Mouse (Mus musculus) erythroblast, embryonic 14.5 days (primary cell): Measurements from ENCODE around the gene Fgfr2. TPM values are rescaled to one million over a fixed set of nuclear protein-coding genes. Genes with fewer than 3 reads are reported as not detected.
A peak's percentile ranks its signal among the peaks of the same experiment; 100 is the strongest.

Experiments used
- H3K27me3 ChIP-seq: 2 replicates; pipeline ENCODE4 v1.6.1; 2012; ENCODE audit warnings: inconsistent platforms; ENCODE audit not compliant: control insufficient read depth
- H3K36me3 ChIP-seq: 2 replicates; pipeline ENCODE4 v1.6.1; 2012; ENCODE audit warnings: mild to moderate bottlenecking, inconsistent platforms; ENCODE audit not compliant: control insufficient read depth
- H3K4me1 ChIP-seq: 2 replicates; pipeline ENCODE4 v1.6.1; 2012; ENCODE audit warnings: inconsistent platforms; ENCODE audit not compliant: control insufficient read depth
- H3K4me3 ChIP-seq: replicated peaks from 2 replicates; pipeline ENCODE3; 2012; ENCODE audit warnings: moderate library complexity, mild to moderate bottlenecking, inconsistent platforms
- H3K9me3 ChIP-seq: 2 replicates; pipeline ENCODE4 v1.6.1; 2012; ENCODE audit warnings: low read length, inconsistent platforms, mixed read lengths; ENCODE audit not compliant: control insufficient read depth
- GATA1 ChIP-seq: IDR thresholded peaks from 2 replicates; pipeline ENCODE4 v1.6.1; 2012; ENCODE audit warnings: low read length, inconsistent platforms, mixed read lengths
- TAL1 ChIP-seq: IDR thresholded peaks from 3 replicates; pipeline ENCODE4 v1.6.1; 2012; ENCODE audit warnings: low read length, inconsistent platforms, mixed read lengths
- polyA plus RNA-seq: library from polyadenylated mRNA; stranded (reverse); fragments of >175 nt; gene quantifications from 2 replicates; pipeline ENCODE4 v1.2.3, GENCODE M21; 2012

Gene Fgfr2
- polyA plus RNA-seq, 1 experiment: not detected

GRCm38 (mm10) chr7:132776338-132777111 lies 346.6 kb downstream of the Fgfr2 start:
- TF ChIP-seq TAL1 (no peak), GATA1 (no peak)
- Histone ChIP-seq H3K4me1 (peaks cover 98% of the 10 kb centered on the region), H3K4me3 (peak overlapping the region; percentile 70), H3K36me3 (peaks cover 82% of the 10 kb centered on the region), H3K27me3 (no peaks in the 10 kb centered on the region), H3K9me3 (no peaks in the 10 kb centered on the region)

GRCm38 (mm10) chr7:132775922-132776321 lies 347.2 kb downstream of the Fgfr2 start:
- Histone ChIP-seq H3K4me1 (peaks cover 97% of the 10 kb centered on the region), H3K4me3 (peak overlapping the region; percentile 70), H3K27me3 (no peaks in the 10 kb centered on the region), H3K36me3 (peaks cover 88% of the 10 kb centered on the region), H3K9me3 (no peaks in the 10 kb centered on the region)
- TF ChIP-seq GATA1: no peak
- TF ChIP-seq TAL1: no peak

- no peak for TF ChIP-seq TAL1
- TF ChIP-seq GATA1: no peak
- Histone ChIP-seq H3K27me3 (no peaks in the 10 kb centered on the region), H3K4me1 (peaks cover 97% of the 10 kb centered on the region), H3K4me3 (peak overlapping the region; percentile 70), H3K9me3 (no peaks in the 10 kb centered on the region), H3K36me3 (peaks cover 90% of the 10 kb centered on the region)
These were observed 347.8 kb downstream of the Fgfr2 start for GRCm38 (mm10) chr7:132775333-132775732.

- TF ChIP-seq TAL1 (no peak), GATA1 (no peak)
- Histone ChIP-seq H3K9me3 (no peaks in the 10 kb centered on the region), H3K4me3 (peak overlapping the region; percentile 70), H3K36me3 (peaks cover 99% of the 10 kb centered on the region), H3K4me1 (peaks cover 97% of the 10 kb centered on the region), H3K27me3 (no peaks in the 10 kb centered on the region)
These were observed 350.0 kb downstream of the Fgfr2 start for GRCm38 (mm10) chr7:132773011-132773705.

GRCm38 (mm10) chr7:132772440-132772839 lies 350.7 kb downstream of the Fgfr2 start:
- Histone ChIP-seq H3K4me1 (peaks cover 97% of the 10 kb centered on the region), H3K9me3 (no peaks in the 10 kb centered on the region), H3K4me3 (peak overlapping the region; percentile 70), H3K36me3 (peaks cover 100% of the 10 kb centered on the region), H3K27me3 (no peaks in the 10 kb centered on the region)
- TF ChIP-seq TAL1 (peak; percentile 93), GATA1 (peak; percentile 87)

- Histone ChIP-seq H3K4me3 (peak overlapping the region; percentile 60), H3K27me3 (no peaks in the 10 kb centered on the region), H3K4me1 (peaks cover 99% of the 10 kb centered on the region), H3K9me3 (no peaks in the 10 kb centered on the region), H3K36me3 (peaks cover 100% of the 10 kb centered on the region)
- TF ChIP-seq GATA1: no peak; the same call in 1 of the 2 replicates
- no peak for TF ChIP-seq TAL1
These were observed 354.4 kb downstream of the Fgfr2 start for GRCm38 (mm10) chr7:132768498-132769344.

- Histone ChIP-seq H3K27me3 (no peaks in the 10 kb centered on the region), H3K4me3 (peak overlapping the region; percentile 60), H3K36me3 (peaks cover 100% of the 10 kb centered on the region), H3K4me1 (peaks cover 99% of the 10 kb centered on the region), H3K9me3 (no peaks in the 10 kb centered on the region)
- TF ChIP-seq GATA1 (no peak), TAL1 (no peak)
These were observed 355.2 kb downstream of the Fgfr2 start for GRCm38 (mm10) chr7:132767999-132768370.

- Histone ChIP-seq H3K27me3 (no peaks in the 10 kb centered on the region), H3K4me3 (peak overlapping the region; percentile 60), H3K9me3 (no peaks in the 10 kb centered on the region), H3K36me3 (peaks cover 100% of the 10 kb centered on the region), H3K4me1 (peaks cover 98% of the 10 kb centered on the region)
- no peak for TF ChIP-seq GATA1
- no peak for TF ChIP-seq TAL1
These were observed 355.7 kb downstream of the Fgfr2 start for GRCm38 (mm10) chr7:132767233-132767998.
